In the genomic region with DNA sequence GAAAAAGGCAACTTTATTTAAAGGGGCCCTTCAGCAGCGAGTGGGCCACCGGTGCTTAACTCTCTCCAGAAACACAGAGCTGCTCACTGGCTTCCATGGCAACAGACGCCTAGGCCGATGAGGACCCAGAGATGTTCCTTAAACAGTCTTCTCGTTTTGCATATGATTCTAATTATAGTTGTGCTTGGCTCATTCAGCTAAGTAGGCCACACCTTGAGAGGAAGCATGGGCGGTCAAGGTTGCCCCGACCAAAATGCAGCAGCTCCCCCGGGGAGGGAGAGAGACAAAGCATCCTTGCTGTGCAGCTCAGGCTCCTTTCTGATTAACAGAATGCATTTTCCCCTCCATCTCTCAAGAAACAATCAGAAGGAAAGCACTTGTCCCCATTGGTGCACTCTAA, we compare ENCODE assay signal across 8 mouse cellular contexts. TPM values are rescaled to one million over a fixed set of nuclear protein-coding genes. Genes with fewer than 3 reads are reported as not detected.
A peak's percentile ranks its signal among the peaks of the same experiment; 100 is the strongest.
DNase-seq lines count a peak whose midpoint lies in the region; ATAC-seq and TF ChIP-seq lines count a peak whose summit lies in the region.
"Had no signal": no experiment of that assay in that cellular context is flagged by ENCODE, and none has a peak within 500 bp of the region (broad histone marks: within the 10 kb centered on the region; RNA-seq: fewer than 3 reads in every experiment).

No protein-coding gene starts in this region.

- no peaks in the 10 kb centered on the region for H3K4me1 ChIP-seq in lung, postnatal 0 days (ENCODE audit: insufficient read depth, low read depth, low read length)

- no peak for TF ChIP-seq EP300 in lung, postnatal 0 days (IDR thresholded peaks at IDR 0.05)

- 25% methylated on average over 8 of the region's 8 CpGs for WGBS in lung, postnatal 0 days

- TF ChIP-seq CTCF in brain, embryonic 14.5 days (IDR thresholded peaks at IDR 0.05; ENCODE audit: borderline replicate concordance, extremely low read depth, insufficient read depth, insufficient read length), result no peak
- TF ChIP-seq CTCF in left cerebral cortex, adult 2 months (IDR thresholded peaks at IDR 0.05), result no peak
- no peak for TF ChIP-seq CTCF in lung, postnatal 0 days (IDR thresholded peaks at IDR 0.05)

- H3K9me3 ChIP-seq in lung, postnatal 0 days (ENCODE audit: low read length), result no peaks in the 10 kb centered on the region

- DNase-seq in brain, embryonic 14.5 days (ENCODE audit: low read depth), result peak; percentile 76
- DNase-seq in frontal cortex, postnatal 10 days (ENCODE audit: low spot score in 2 of 2), result peak; percentile 47 to 65
- peak; percentile 53 to 66 for DNase-seq in left cerebral cortex, adult 2 months (ENCODE audit: extremely low spot score in 1 of 2, low spot score in 2 of 2)
- peak; percentile 77 to 81 for DNase-seq in right cerebral cortex, adult 2 months (ENCODE audit: low spot score in 2 of 2)
- DNase-seq in kidney, adult 8-10 months, result no peak
- no peak for DNase-seq in adrenal gland, postnatal 14 days
- no peak for DNase-seq in lung, postnatal 0 days (ENCODE audit: low spot score)
- DNase-seq: kidney, postnatal 25 days had no signal

- intact Hi-C loops in left cerebral cortex, adult 2 months (cut with DNase I), result no loop called here

- H3K4me2 ChIP-seq in lung, postnatal 0 days (replicated peaks; ENCODE audit: low read depth, low read length), result no peak overlapping the region

- no peak overlapping the region for H3K27ac ChIP-seq in left cerebral cortex, adult 2 months
- no peak overlapping the region for H3K27ac ChIP-seq in lung, postnatal 0 days (ENCODE audit: low read length)

- ATAC-seq in lung, postnatal 0 days, result no peak

- H3K9ac ChIP-seq in lung, postnatal 0 days (replicated peaks; ENCODE audit: low read depth), result no peak overlapping the region

- H3K4me3 ChIP-seq in left cerebral cortex, adult 2 months, result peak overlapping the region; percentile 2; the same call in 1 of the 2 replicates
- no peak overlapping the region for H3K4me3 ChIP-seq in lung, postnatal 0 days (ENCODE audit: low read depth, low read length)

- no peaks in the 10 kb centered on the region for H3K27me3 ChIP-seq in lung, postnatal 0 days (replicated peaks; ENCODE audit: insufficient read depth, low read length)

- H3K36me3 ChIP-seq in lung, postnatal 0 days (ENCODE audit: insufficient read depth, low read length), result no peaks in the 10 kb centered on the region

- TF ChIP-seq POLR2A in brain, embryonic 14.5 days (IDR thresholded peaks at IDR 0.05; ENCODE audit: borderline replicate concordance, extremely low read depth, insufficient read depth, insufficient read length, poor library complexity, severe bottlenecking), result no peak

RNA-seq across cellular contexts. Expression of a gene that starts 22.4 kb away (rescaled TPM):
- polyA plus RNA-seq in brain, embryonic 14.5 days (2012; rRNA removed), result 0.62 and 0.85 TPM in 2 replicates
- under 1 TPM; 0.72 to 0.95 TPM for total RNA-seq in left cerebral cortex, adult 2 months (2021)
- total RNA-seq in adrenal gland, postnatal 14 days (2021), result 6.0 and 6.3 TPM in 2 replicates
- polyA plus RNA-seq in lung, postnatal 0 days (2015; fragmentation: Nextera tagmentation; extraction: Ambion mirVana), result 1.7 and 1.8 TPM in 2 replicates

Comparison
In these comparisons a context has a peak if more than half of its experiments do, and no peak if none do; other contexts are left out.
1. DNase-seq: peak in brain, embryonic 14.5 days (single experiment), frontal cortex, postnatal 10 days (2 of 2), left cerebral cortex, adult 2 months (2 of 2) and right cerebral cortex, adult 2 months (2 of 2); none in kidney, adult 8-10 months (0 of 2), adrenal gland, postnatal 14 days (single experiment) and lung, postnatal 0 days (single experiment).